27 mouse cellular contexts compared by ENCODE assay signal in genomic region chr10:121467792-121468191, GRCm38 (mm10). TPM values are rescaled to one million over a fixed set of nuclear protein-coding genes. Genes with fewer than 3 reads are reported as not detected.
DNase-seq lines count a peak whose midpoint lies in the region; ATAC-seq lines count a peak whose summit lies in the region.
"Had no signal": no experiment of that assay in that cellular context is flagged by ENCODE, and none has a peak within 500 bp of the region (broad histone marks: within the 10 kb centered on the region; RNA-seq: fewer than 3 reads in every experiment).

No protein-coding gene starts in this region.

- 0 out of 2 replicates have a peak overlapping the region, but pooled peaks have one; percentile 3 for H3K27ac ChIP-seq in hindbrain, embryonic 10.5 days
- no peak overlapping the region for H3K27ac ChIP-seq in hindbrain, embryonic 16.5 days (ENCODE audit: low read depth, low read length)
- peak overlapping the region; percentile 57 for H3K27ac ChIP-seq in embryonic facial prominence, embryonic 10.5 days (replicated peaks)
- peak overlapping the region; percentile 86 for H3K27ac ChIP-seq in embryonic facial prominence, embryonic 12.5 days
- 0 out of 2 replicates have a peak overlapping the region, but pooled peaks have one; percentile 8 for H3K27ac ChIP-seq in limb, embryonic 11.5 days (replicated peaks; ENCODE audit: low read depth, low read length)
- H3K27ac ChIP-seq: hindbrain, postnatal 0 days; intestine, embryonic 15.5 days; kidney, postnatal 0 days; liver, embryonic 14.5 days; stomach, embryonic 15.5 days had no signal

- no peak overlapping the region for H3K9ac ChIP-seq in hindbrain, embryonic 16.5 days (ENCODE audit: low read depth, low read length)
- no peak overlapping the region for H3K9ac ChIP-seq in embryonic facial prominence, embryonic 12.5 days
- H3K9ac ChIP-seq in limb, embryonic 11.5 days (ENCODE audit: low read length): no peak overlapping the region
- H3K9ac ChIP-seq: intestine, embryonic 15.5 days; liver, embryonic 14.5 days; stomach, embryonic 15.5 days had no signal

- no peak for ATAC-seq in hindbrain, embryonic 16.5 days
- peak; percentile 72 for ATAC-seq in embryonic facial prominence, embryonic 12.5 days (ENCODE audit: insufficient number of reproducible peaks, insufficient read depth, low FRiP score, low TSS enrichment)
- ATAC-seq in limb, embryonic 11.5 days (ENCODE audit: insufficient number of reproducible peaks, low FRiP score, low TSS enrichment, low read depth): no peak
- ATAC-seq in cerebellum, adult (ENCODE audit: insufficient number of reproducible peaks, low FRiP score, low TSS enrichment): no peak
- ATAC-seq: activated CD4-positive, CD25-positive, alpha-beta regulatory T cell, adult 4 months; intestine, embryonic 15.5 days; midbrain, embryonic 16.5 days had no signal

- peaks cover 34% of the 10 kb centered on the region for H3K4me1 ChIP-seq in hindbrain, embryonic 10.5 days (replicated peaks)
- H3K4me1 ChIP-seq in hindbrain, embryonic 16.5 days (ENCODE audit: control insufficient read depth, insufficient read depth, low read depth, low read length): peaks cover 3% of the 10 kb centered on the region; the same call in 1 of the 2 replicates
- H3K4me1 ChIP-seq in embryonic facial prominence, embryonic 10.5 days: peaks cover 72% of the 10 kb centered on the region
- peaks cover 57% of the 10 kb centered on the region for H3K4me1 ChIP-seq in embryonic facial prominence, embryonic 12.5 days
- peaks cover 37% of the 10 kb centered on the region for H3K4me1 ChIP-seq in limb, embryonic 11.5 days (ENCODE audit: control insufficient read depth, insufficient read depth, low read length)

- no peaks in the 10 kb centered on the region for H3K27me3 ChIP-seq in hindbrain, embryonic 10.5 days (ENCODE audit: insufficient read depth, poor library complexity, severe bottlenecking)
- H3K27me3 ChIP-seq in hindbrain, embryonic 16.5 days (replicated peaks; ENCODE audit: control insufficient read depth, insufficient read depth, low read length): no peaks in the 10 kb centered on the region
- no peaks in the 10 kb centered on the region for H3K27me3 ChIP-seq in embryonic facial prominence, embryonic 10.5 days (replicated peaks; ENCODE audit: low read depth, poor library complexity, severe bottlenecking)
- no peaks in the 10 kb centered on the region for H3K27me3 ChIP-seq in embryonic facial prominence, embryonic 12.5 days
- H3K27me3 ChIP-seq in limb, embryonic 11.5 days (ENCODE audit: control insufficient read depth, insufficient read depth, low read length): no peaks in the 10 kb centered on the region
- H3K27me3 ChIP-seq: intestine, embryonic 15.5 days; stomach, embryonic 15.5 days had no signal

- H3K4me2 ChIP-seq in hindbrain, embryonic 16.5 days (ENCODE audit: low read length): no peak overlapping the region
- H3K4me2 ChIP-seq in embryonic facial prominence, embryonic 12.5 days (replicated peaks): peak overlapping the region; percentile 25
- H3K4me2 ChIP-seq in limb, embryonic 11.5 days (ENCODE audit: low read depth, severe bottlenecking): peak overlapping the region; percentile 13; the same call in 1 of the 2 replicates
- H3K4me2 ChIP-seq: intestine, embryonic 15.5 days; stomach, embryonic 15.5 days had no signal

- no peaks in the 10 kb centered on the region for H3K36me3 ChIP-seq in hindbrain, embryonic 10.5 days
- H3K36me3 ChIP-seq in hindbrain, embryonic 16.5 days (ENCODE audit: control insufficient read depth, insufficient read depth, low read length): no peaks in the 10 kb centered on the region
- peaks cover 5% of the 10 kb centered on the region for H3K36me3 ChIP-seq in embryonic facial prominence, embryonic 10.5 days (replicated peaks)
- no peaks in the 10 kb centered on the region for H3K36me3 ChIP-seq in embryonic facial prominence, embryonic 12.5 days
- no peaks in the 10 kb centered on the region for H3K36me3 ChIP-seq in limb, embryonic 11.5 days (ENCODE audit: control insufficient read depth, insufficient read depth, low read length)
- H3K36me3 ChIP-seq: intestine, embryonic 15.5 days had no signal

- no peaks in the 10 kb centered on the region for H3K9me3 ChIP-seq in hindbrain, embryonic 10.5 days
- no peaks in the 10 kb centered on the region for H3K9me3 ChIP-seq in hindbrain, embryonic 16.5 days (ENCODE audit: control insufficient read depth, low read length)
- H3K9me3 ChIP-seq in embryonic facial prominence, embryonic 10.5 days: no peaks in the 10 kb centered on the region
- no peaks in the 10 kb centered on the region for H3K9me3 ChIP-seq in embryonic facial prominence, embryonic 12.5 days
- H3K9me3 ChIP-seq in limb, embryonic 11.5 days (ENCODE audit: control insufficient read depth, low read length): no peaks in the 10 kb centered on the region
- H3K9me3 ChIP-seq: intestine, embryonic 15.5 days; stomach, embryonic 15.5 days had no signal

- no peak overlapping the region for H3K4me3 ChIP-seq in hindbrain, embryonic 10.5 days
- H3K4me3 ChIP-seq in hindbrain, embryonic 16.5 days (ENCODE audit: low read length): no peak overlapping the region
- peak overlapping the region; percentile 27; the same call in 1 of the 2 replicates for H3K4me3 ChIP-seq in embryonic facial prominence, embryonic 10.5 days
- 0 out of 2 replicates have a peak overlapping the region, but pooled peaks have one; percentile 5 for H3K4me3 ChIP-seq in embryonic facial prominence, embryonic 12.5 days
- no peak overlapping the region for H3K4me3 ChIP-seq in limb, embryonic 11.5 days (ENCODE audit: low read depth, low read length)
- H3K4me3 ChIP-seq: intestine, embryonic 15.5 days; stomach, embryonic 15.5 days had no signal

- DNase-seq in hindbrain, embryonic 10.5 days (ENCODE audit: low spot score): no peak
- peak; percentile 64 for DNase-seq in embryonic facial prominence, embryonic 10.5 days (ENCODE audit: low spot score)
- DNase-seq in limb, embryonic 11.5 days (ENCODE audit: low spot score): no peak
- no peak for DNase-seq in cerebellum, adult 9-10 months
- no peak for DNase-seq in cerebellum, adult 18-20 months
- DNase-seq: adrenal gland, adult 2 months; B cell, adult 2 months; cerebellum, adult 9-11 months; gastrocnemius, postnatal 14 days; heart, postnatal 14 days; kidney, adult 2 months; layer of hippocampus, postnatal 36 days; liver; lung, adult 2 months; lung, postnatal 14 days; right cerebral cortex, postnatal 25 days; thymus, adult 2 months had no signal

- 75% methylated on average over 8 of the region's 8 CpGs for WGBS in hindbrain, embryonic 10.5 days
- WGBS in hindbrain, embryonic 16.5 days: 72% methylated on average over 8 of the region's 8 CpGs
- WGBS in embryonic facial prominence, embryonic 10.5 days: 35% methylated on average over 8 of the region's 8 CpGs
- 16% methylated on average over 8 of the region's 8 CpGs for WGBS in embryonic facial prominence, embryonic 12.5 days
- WGBS in limb, embryonic 11.5 days: 43% methylated on average over 8 of the region's 8 CpGs

RNA-seq across cellular contexts. Expression of gene Rassf3, which starts 8.4 kb away (rescaled TPM):
- polyA plus RNA-seq in hindbrain, embryonic 10.5 days (2016; fragmentation: Nextera tagmentation; extraction: Ambion mirVana): 8.0 and 11.4 TPM in 2 replicates
- polyA plus RNA-seq in hindbrain, embryonic 16.5 days (2015; fragmentation: Nextera tagmentation; extraction: Ambion mirVana): 5.3 and 6.0 TPM in 2 replicates
- 15.8 and 19.4 TPM in 2 replicates for polyA plus RNA-seq in embryonic facial prominence, embryonic 10.5 days (2016; fragmentation: Nextera tagmentation; extraction: Ambion mirVana)
- polyA plus RNA-seq in embryonic facial prominence, embryonic 12.5 days (2016; fragmentation: Nextera tagmentation; extraction: Ambion mirVana): 23.1 and 24.7 TPM in 2 replicates
- 16.5 and 17.2 TPM in 2 replicates for polyA plus RNA-seq in limb, embryonic 11.5 days (2014; fragmentation: Nextera tagmentation; extraction: Ambion mirVana)

Comparison
In these comparisons a context has a peak if more than half of its experiments do, and no peak if none do; other contexts are left out.
1. H3K4me3 ChIP-seq: peak in embryonic facial prominence, embryonic 10.5 days (single experiment) and embryonic facial prominence, embryonic 12.5 days (single experiment); none in hindbrain, embryonic 10.5 days (single experiment), hindbrain, embryonic 16.5 days (single experiment) and limb, embryonic 11.5 days (single experiment).